Mouse (Mus musculus) embryonic facial prominence, embryonic 12.5 days (tissue): ENCODE results near the gene Vps4a. TPM values are rescaled to one million over a fixed set of nuclear protein-coding genes. Genes with fewer than 3 reads are reported as not detected.

Source experiments
- ATAC-seq: fragments of 200-750 bp; cut with Nextera tagmentation; 2 replicates; pipeline ENCODE4 v1.8.0; 2017; ENCODE audit not compliant: insufficient number of reproducible peaks, insufficient read depth, low FRiP score, low TSS enrichment
- H3K27ac ChIP-seq: fragments of 300-500 bp; sonication (generic); 2 replicates; pipeline ENCODE4 v1.5.1; 2016; ENCODE audit warnings: mild to moderate bottlenecking
- H3K27me3 ChIP-seq: fragments of 300-500 bp; sonication (generic); 2 replicates; pipeline ENCODE4 v1.6.1; 2016; ENCODE audit warnings: mild to moderate bottlenecking, moderate library complexity
- H3K36me3 ChIP-seq: fragments of 300-500 bp; sonication (generic); 2 replicates; pipeline ENCODE4 v1.6.1; 2016; ENCODE audit warnings: mild to moderate bottlenecking
- H3K4me1 ChIP-seq: fragments of 300-500 bp; sonication (generic); 2 replicates; pipeline ENCODE4 v1.6.1; 2016
- H3K4me2 ChIP-seq: fragments of 300-500 bp; sonication (generic); replicated peaks from 2 replicates; pipeline ENCODE4 v1.6.1; 2016; ENCODE audit warnings: mild to moderate bottlenecking, moderate library complexity
- H3K4me3 ChIP-seq: fragments of 300-500 bp; sonication (generic); 2 replicates; pipeline ENCODE4 v1.5.1; 2016; ENCODE audit warnings: mild to moderate bottlenecking
- H3K9ac ChIP-seq: fragments of 300-500 bp; sonication (generic); 2 replicates; pipeline ENCODE4 v1.6.1; 2016; ENCODE audit warnings: mild to moderate bottlenecking, moderate library complexity
- H3K9me3 ChIP-seq: fragments of 300-500 bp; sonication (generic); 2 replicates; pipeline ENCODE4 v1.6.1; 2016; ENCODE audit warnings: mild to moderate bottlenecking, moderate library complexity
- WGBS: fragments of 180-500 bp; shearing (Covaris S2); methylation state at CpG from one replicate; pipeline ENCODE4 v1.1.7; 2016; 5-methylcytosine and 5-hydroxymethylcytosine counted together
- polyA plus RNA-seq: library from polyadenylated mRNA; unstranded; fragments of >200 nt; fragmentation: Nextera tagmentation; extraction: Ambion mirVana; gene quantifications from 2 replicates; pipeline ENCODE4 v1.2.1, GENCODE M21; 2016

The Vps4a gene
- polyA plus RNA-seq, 1 experiment from 2014 or later, result 85.0 TPM

- no peak overlapping the region for H3K4me2 ChIP-seq
- no peak overlapping the region for H3K9ac ChIP-seq
- 95% methylated on average over 8 of the region's 8 CpGs for WGBS
- H3K27me3 ChIP-seq, result no peaks in the 10 kb centered on the region
- ATAC-seq, result no peak
- no peak overlapping the region for H3K4me3 ChIP-seq
- H3K36me3 ChIP-seq, result peaks cover 56% of the 10 kb centered on the region
- H3K27ac ChIP-seq, result no peak overlapping the region
- peaks cover 20% of the 10 kb centered on the region for H3K4me1 ChIP-seq
- H3K9me3 ChIP-seq, result no peaks in the 10 kb centered on the region
These were observed 21.0 kb downstream of the Vps4a start for GRCm38 (mm10) chr8:107052046-107052445.

GRCm38 (mm10) chr8:107056076-107056972 is 25.3 kb downstream of the Vps4a start, which contains the start of the genes Cog8 and Nip7:
Gene Cog8, minus strand, starts transcription at chr8:107056689.
Gene Nip7, plus strand, starts transcription at chr8:107056877.
- Histone ChIP-seq H3K4me3 (peak within 1 kb of the TSS; percentile 95), H3K27ac (peak within 1 kb of the TSS; percentile 43), H3K4me1 (peaks cover 20% of the 10 kb centered on the region), H3K27me3 (no peaks in the 10 kb centered on the region), H3K9me3 (no peaks in the 10 kb centered on the region), H3K9ac (peak within 1 kb of the TSS; percentile 82), H3K36me3 (peaks cover 54% of the 10 kb centered on the region), H3K4me2 (peak within 1 kb of the TSS; percentile 94)
- WGBS, result under 1% methylated on average over 88 of the region's 88 CpGs
- ATAC-seq, result peak; percentile 92

DNA sequence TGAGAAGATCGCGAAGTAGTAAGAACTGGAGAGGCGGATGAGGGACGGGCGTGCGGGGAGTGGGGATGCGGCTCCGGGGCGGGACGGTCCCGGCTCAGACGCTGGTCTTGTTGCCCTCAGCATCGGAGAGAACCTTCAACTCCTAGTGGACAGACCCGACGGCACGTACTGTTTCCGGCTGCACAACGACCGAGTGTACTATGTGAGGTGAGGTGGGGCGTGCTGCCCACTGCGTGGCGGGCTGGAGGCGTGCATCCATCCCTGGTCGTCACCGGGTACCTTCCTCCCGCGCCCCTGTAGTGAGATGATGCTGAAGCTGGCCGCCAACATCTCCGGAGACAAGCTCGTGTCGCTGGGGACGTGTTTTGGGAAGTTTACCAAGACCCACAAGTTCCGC is 25.9 kb downstream of the Vps4a start:
- Histone ChIP-seq H3K4me2 (peak overlapping the region; percentile 94), H3K27ac (peak overlapping the region; percentile 26; the same call in 1 of the 2 replicates), H3K36me3 (peaks cover 47% of the 10 kb centered on the region), H3K4me1 (peaks cover 20% of the 10 kb centered on the region), H3K4me3 (peak overlapping the region; percentile 95), H3K27me3 (no peaks in the 10 kb centered on the region), H3K9me3 (no peaks in the 10 kb centered on the region), H3K9ac (peak overlapping the region; percentile 73)
- WGBS, result under 1% methylated on average over 33 of the region's 33 CpGs
- ATAC-seq, result no peak; the same call in 1 of the 2 replicates

GRCm38 (mm10) chr8:107062613-107063012 is 31.6 kb downstream of the Vps4a start:
- no peak overlapping the region for H3K4me3 ChIP-seq
- WGBS, result 100% methylated on average over 1 of the region's 1 CpGs
- H3K4me1 ChIP-seq, result peaks cover 8% of the 10 kb centered on the region; the same call in 1 of the 2 replicates
- no peaks in the 10 kb centered on the region for H3K9me3 ChIP-seq
- ATAC-seq, result no peak
- H3K36me3 ChIP-seq, result peaks cover 17% of the 10 kb centered on the region
- H3K9ac ChIP-seq, result no peak overlapping the region
- H3K27me3 ChIP-seq, result no peaks in the 10 kb centered on the region
- H3K4me2 ChIP-seq, result no peak overlapping the region
- H3K27ac ChIP-seq, result no peak overlapping the region

DNA sequence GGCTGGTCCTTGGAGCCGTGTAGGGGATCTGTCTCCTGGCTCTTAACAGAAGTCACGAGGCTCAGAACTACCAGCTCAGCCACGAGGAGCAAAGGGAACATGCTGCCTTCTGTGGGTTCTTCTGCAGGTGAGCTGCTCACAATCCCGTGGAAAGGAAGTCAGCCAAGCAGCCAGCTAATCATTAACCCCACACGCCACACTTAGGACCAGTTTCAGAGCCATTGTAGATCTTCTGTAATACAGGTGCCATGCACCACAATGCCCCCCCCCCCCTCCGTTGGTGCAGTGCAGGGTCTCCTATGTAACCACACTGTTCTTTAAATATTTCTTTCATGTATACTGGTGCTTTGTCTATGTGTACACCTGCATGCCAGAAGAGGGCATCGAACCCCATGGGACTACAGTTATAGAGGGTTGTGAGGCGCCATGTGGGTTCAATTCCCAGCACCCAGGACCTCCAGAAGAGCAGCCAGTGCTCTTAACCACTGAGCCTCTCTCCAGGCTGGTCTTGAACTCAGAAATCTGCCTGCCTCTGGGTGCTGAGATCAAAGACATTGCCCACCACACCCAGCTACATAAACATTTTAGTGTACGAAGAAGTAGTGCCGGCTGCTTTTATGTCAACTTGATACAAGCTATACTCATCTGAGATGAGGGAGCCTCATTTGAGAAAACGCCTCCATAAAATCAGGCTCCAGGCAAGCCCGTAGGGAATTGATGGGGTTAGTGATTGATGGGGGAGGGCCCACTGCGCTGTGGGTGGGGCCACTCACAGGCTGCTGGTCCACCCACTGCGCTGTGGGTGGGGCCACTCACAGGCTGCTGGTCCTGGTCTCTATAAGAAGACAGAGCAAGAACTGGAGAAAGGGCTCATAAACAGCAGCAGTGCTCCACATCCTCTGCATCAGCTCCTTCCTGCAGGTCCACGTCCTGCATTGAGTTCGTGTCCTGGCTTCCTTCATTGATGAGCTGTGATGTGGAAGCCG is 34.8 kb downstream of the Vps4a start, which contains the start of gene Tmed6:
Gene Tmed6, minus strand, starts transcription at position 134 of the 986 bp plus-strand sequence.
- Histone ChIP-seq H3K4me3 (no peak within 1 kb of the TSS), H3K27ac (no peak within 1 kb of the TSS), H3K27me3 (no peaks in the 10 kb centered on the region), H3K9me3 (no peaks in the 10 kb centered on the region), H3K36me3 (peaks cover 18% of the 10 kb centered on the region), H3K4me2 (no peak within 1 kb of the TSS), H3K4me1 (peaks cover 3% of the 10 kb centered on the region; the same call in 1 of the 2 replicates), H3K9ac (no peak within 1 kb of the TSS)
- WGBS, result 60% methylated on average over 17 of the region's 17 CpGs
- no peak for ATAC-seq

GRCm38 (mm10) chr8:107073706-107074105 is 42.7 kb downstream of the Vps4a start:
- H3K4me1 ChIP-seq, result no peaks in the 10 kb centered on the region
- H3K9me3 ChIP-seq, result no peaks in the 10 kb centered on the region
- no peak overlapping the region for H3K9ac ChIP-seq
- H3K4me2 ChIP-seq, result no peak overlapping the region
- H3K27ac ChIP-seq, result no peak overlapping the region
- 71% methylated on average over 4 of the region's 4 CpGs for WGBS
- no peaks in the 10 kb centered on the region for H3K27me3 ChIP-seq
- H3K36me3 ChIP-seq, result peaks cover 73% of the 10 kb centered on the region
- no peak overlapping the region for H3K4me3 ChIP-seq
- ATAC-seq, result no peak

GRCm38 (mm10) chr8:107074128-107074527 is 43.1 kb downstream of the Vps4a start:
- peaks cover 73% of the 10 kb centered on the region for H3K36me3 ChIP-seq
- no peak overlapping the region for H3K4me3 ChIP-seq
- no peak for ATAC-seq
- no peaks in the 10 kb centered on the region for H3K4me1 ChIP-seq
- no peaks in the 10 kb centered on the region for H3K27me3 ChIP-seq
- H3K4me2 ChIP-seq, result no peak overlapping the region
- 82% methylated on average over 1 of the region's 1 CpGs for WGBS
- H3K9ac ChIP-seq, result no peak overlapping the region
- H3K27ac ChIP-seq, result no peak overlapping the region
- no peaks in the 10 kb centered on the region for H3K9me3 ChIP-seq

DNA sequence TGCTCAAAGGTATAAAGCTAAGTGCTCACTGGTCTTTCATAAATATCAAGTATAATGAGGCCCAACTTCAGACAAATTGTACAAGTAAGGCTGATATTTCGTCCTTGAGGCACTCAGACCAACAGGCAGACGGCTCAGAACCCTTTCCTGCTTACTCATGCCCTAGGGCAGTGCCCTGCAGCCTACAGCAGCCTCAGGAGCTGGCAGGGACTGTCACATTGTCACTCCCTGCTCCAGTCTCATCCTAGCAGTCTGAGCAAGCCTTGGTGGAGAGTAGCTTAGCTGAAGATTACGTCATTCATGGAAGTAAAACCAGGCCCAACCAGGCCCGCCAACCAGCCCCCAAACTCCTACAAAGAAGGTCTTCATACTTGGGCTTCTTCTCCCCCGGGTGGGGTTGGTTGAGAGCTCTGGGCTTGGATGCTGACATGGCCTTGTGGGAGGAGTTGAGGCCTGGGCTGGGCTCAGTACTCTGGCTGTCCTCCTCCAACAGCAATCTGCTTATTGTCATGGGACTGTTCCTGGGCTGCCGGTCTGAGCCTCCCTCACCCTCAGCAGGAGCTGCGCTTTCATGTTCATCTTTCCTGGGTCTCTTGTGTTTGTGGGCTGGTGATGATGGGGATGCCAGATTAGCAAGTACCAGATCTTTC is 45.3 kb downstream of the Vps4a start:
- Histone ChIP-seq H3K9me3 (no peaks in the 10 kb centered on the region), H3K27me3 (no peaks in the 10 kb centered on the region), H3K36me3 (peaks cover 80% of the 10 kb centered on the region), H3K4me1 (no peaks in the 10 kb centered on the region), H3K9ac (no peak overlapping the region), H3K4me3 (no peak overlapping the region), H3K27ac (no peak overlapping the region), H3K4me2 (no peak overlapping the region)
- no peak for ATAC-seq
- 89% methylated on average over 7 of the region's 7 CpGs for WGBS

DNA sequence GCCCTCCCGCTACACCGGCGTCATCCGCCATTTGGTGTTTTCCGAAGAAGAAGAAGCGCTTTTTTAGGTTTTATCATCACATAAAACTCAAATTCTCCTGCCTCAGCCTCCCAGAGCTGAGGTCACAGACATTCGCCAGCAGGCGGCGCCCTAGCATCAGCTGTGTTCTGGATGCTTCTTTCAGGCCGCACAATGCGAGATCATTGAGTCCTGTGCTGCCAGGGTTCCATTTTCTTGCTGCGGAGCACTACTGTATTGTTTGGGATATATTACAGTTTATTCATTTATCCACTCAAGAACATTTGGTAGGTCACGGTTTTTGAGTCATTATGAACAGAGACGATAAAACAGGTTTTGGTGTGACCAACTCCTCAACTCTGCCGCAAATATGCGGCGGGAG is 54.3 kb downstream of the Vps4a start:
- H3K4me1 ChIP-seq, result no peaks in the 10 kb centered on the region
- H3K4me2 ChIP-seq, result no peak overlapping the region
- no peak for ATAC-seq
- H3K9ac ChIP-seq, result no peak overlapping the region
- no peak overlapping the region for H3K27ac ChIP-seq
- H3K4me3 ChIP-seq, result no peak overlapping the region
- 97% methylated on average over 17 of the region's 17 CpGs for WGBS
- H3K27me3 ChIP-seq, result no peaks in the 10 kb centered on the region
- peaks cover 74% of the 10 kb centered on the region for H3K36me3 ChIP-seq
- H3K9me3 ChIP-seq, result no peaks in the 10 kb centered on the region

DNA sequence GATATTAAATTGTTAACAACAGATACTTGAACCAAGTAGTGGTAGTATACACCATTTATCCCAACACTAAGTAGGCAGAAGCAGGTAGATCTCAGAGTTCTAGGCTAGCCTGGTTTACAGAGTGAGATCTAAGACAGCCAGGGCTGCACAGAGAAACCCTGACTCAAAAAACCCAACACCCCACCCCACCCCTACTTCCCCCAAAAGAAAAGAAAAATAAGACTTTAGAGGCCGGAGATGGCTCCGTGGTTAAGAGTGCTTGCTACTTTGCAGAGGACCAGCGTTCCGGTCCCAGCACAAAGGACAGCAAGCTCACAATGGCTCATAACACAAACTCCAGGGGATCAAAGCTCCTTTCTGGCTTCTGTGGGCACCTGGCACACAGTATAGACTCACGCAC is 55.0 kb downstream of the Vps4a start:
- no peak for ATAC-seq
- no peaks in the 10 kb centered on the region for H3K4me1 ChIP-seq
- no peaks in the 10 kb centered on the region for H3K9me3 ChIP-seq
- no peak overlapping the region for H3K4me2 ChIP-seq
- H3K36me3 ChIP-seq, result peaks cover 75% of the 10 kb centered on the region
- no peaks in the 10 kb centered on the region for H3K27me3 ChIP-seq
- whole genome bisulfite sequencing, result 96% methylated on average over 5 of the region's 5 CpGs
- no peak overlapping the region for H3K27ac ChIP-seq
- H3K4me3 ChIP-seq, result no peak overlapping the region
- H3K9ac ChIP-seq, result no peak overlapping the region

- H3K4me2 ChIP-seq, result no peak overlapping the region
- 96% methylated on average over 5 of the region's 5 CpGs for WGBS
- no peak for ATAC-seq
- H3K27me3 ChIP-seq, result no peaks in the 10 kb centered on the region
- no peaks in the 10 kb centered on the region for H3K9me3 ChIP-seq
- no peak overlapping the region for H3K4me3 ChIP-seq
- H3K9ac ChIP-seq, result no peak overlapping the region
- H3K36me3 ChIP-seq, result peaks cover 72% of the 10 kb centered on the region
- no peaks in the 10 kb centered on the region for H3K4me1 ChIP-seq
- H3K27ac ChIP-seq, result no peak overlapping the region
These were observed 57.6 kb downstream of the Vps4a start for GRCm38 (mm10) chr8:107088526-107089063.
